Mouse (Mus musculus): Measurements from ENCODE around the gene 2300002M23Rik.

- no peak for TF ChIP-seq POLR2A (IDR thresholded peaks at IDR 0.05; ENCODE audit: insufficient read depth, low read depth, low read length)
- no peak for TF ChIP-seq CTCF (IDR thresholded peaks at IDR 0.05)
- TF ChIP-seq EP300 (IDR thresholded peaks at IDR 0.05; ENCODE audit: insufficient read depth, low read depth, low read length): no peak
These were observed 40.6 kb upstream of the 2300002M23Rik start for GRCm38 (mm10) chr17:35526644-35527043.
